Mouse (Mus musculus) C2C12 (cell line): ENCODE measurements around the gene Tnfrsf19.

Experiments
- CEBPB ChIP-seq: IDR thresholded peaks from one replicate; pipeline ENCODE4 v1.6.1; 2011; ENCODE audit warnings: low read depth, mild to moderate bottlenecking, control low read depth, moderate library complexity
- CTCF ChIP-seq: IDR thresholded peaks from one replicate; pipeline ENCODE4 v1.5.1; 2011; ENCODE audit not compliant: control insufficient read depth, insufficient read depth, insufficient read length
- FOSL1 ChIP-seq: IDR thresholded peaks from one replicate; pipeline ENCODE4 v1.8.0; 2011; ENCODE audit warnings: mild to moderate bottlenecking, low read length; ENCODE audit not compliant: poor library complexity, insufficient read depth, severe bottlenecking
- MAX ChIP-seq: IDR thresholded peaks from one replicate; pipeline ENCODE4 v1.6.1; 2011; ENCODE audit warnings: mild to moderate bottlenecking, control low read depth
- MYOD1 ChIP-seq: IDR thresholded peaks from one replicate; pipeline ENCODE4 v1.6.1; 2011; ENCODE audit warnings: low read depth; ENCODE audit not compliant: control insufficient read depth, insufficient read length
- MYOG ChIP-seq: IDR thresholded peaks from one replicate; pipeline ENCODE4 v1.6.1; 2011; ENCODE audit not compliant: control insufficient read depth, insufficient read length; ENCODE audit errors: extremely low read depth
- USF1 ChIP-seq: IDR thresholded peaks from one replicate; pipeline ENCODE4 v1.6.1; 2011; ENCODE audit warnings: low read depth, mild to moderate bottlenecking, control low read depth, moderate library complexity

- TF ChIP-seq CTCF: no peak
- no peak for TF ChIP-seq MAX
- TF ChIP-seq MYOG: no peak
- no peak for TF ChIP-seq USF1
- no peak for TF ChIP-seq CEBPB
- TF ChIP-seq MYOD1: no peak
- no peak for TF ChIP-seq FOSL1
Measured at GRCm38 (mm10) chr14:60935705-60936104, 110.6 kb downstream of the Tnfrsf19 start.
